8 mouse cellular contexts compared by ENCODE assay signal in genomic region chr9:114400949-114401684, GRCm38 (mm10). TPM values are rescaled to one million over a fixed set of nuclear protein-coding genes. Genes with fewer than 3 reads are reported as not detected.
DNase-seq lines count a peak whose midpoint lies in the region; ATAC-seq and TF ChIP-seq lines count a peak whose summit lies in the region.

Gene Glb1 (plus strand): TSS chr9:114401076.
Gene Tmppe (plus strand): TSS chr9:114401105.

- peak within 1 kb of the TSS; percentile 84 for H3K4me3 ChIP-seq in brown adipose tissue, adult 24 weeks (ENCODE audit: insufficient read depth, low read depth, low read length)
- peak within 1 kb of the TSS; percentile 87 to 91 for H3K4me3 ChIP-seq in heart, embryonic 14.5 days (ENCODE audit: control insufficient read depth in 1 of 2, insufficient read depth in 1 of 2, low read depth in 1 of 2, low read length in 2 of 2)
- H3K4me3 ChIP-seq in liver, embryonic 11.5 days (ENCODE audit: low read depth, low read length): peak within 1 kb of the TSS; percentile 65
- H3K4me3 ChIP-seq in myocyte: peak within 1 kb of the TSS; percentile 55

- no peaks in the 10 kb centered on the region for H3K9me3 ChIP-seq in heart, embryonic 14.5 days (ENCODE audit: control insufficient read depth, low read length)
- H3K9me3 ChIP-seq in liver, embryonic 11.5 days (ENCODE audit: control insufficient read depth, low read length): no peaks in the 10 kb centered on the region

- peak within 1 kb of the TSS; percentile 68 for H3K4me2 ChIP-seq in heart, embryonic 14.5 days (ENCODE audit: low read length)
- H3K4me2 ChIP-seq in liver, embryonic 11.5 days: peak within 1 kb of the TSS; percentile 72
- peak within 1 kb of the TSS; percentile 84 for H3K4me2 ChIP-seq in myocyte (ENCODE audit: low read depth)

- peak within 1 kb of the TSS; percentile 49 for H3ac ChIP-seq in myocyte (ENCODE audit: control insufficient read depth, insufficient read length)

- peaks cover 14% of the 10 kb centered on the region for H3K79me2 ChIP-seq in myocyte (ENCODE audit: control insufficient read depth, insufficient read depth)

- peak; percentile 94 for ATAC-seq in CD4-positive, CD25-positive, alpha-beta regulatory T cell, adult 4 months
- peak; percentile 97 for ATAC-seq in heart, embryonic 14.5 days (ENCODE audit: insufficient number of reproducible peaks, insufficient read depth, low FRiP score, low read depth)
- peak; percentile 95 for ATAC-seq in liver, embryonic 11.5 days (replicated peaks; ENCODE audit: low FRiP score)

- peak within 1 kb of the TSS; percentile 95 for H3K9ac ChIP-seq in heart, embryonic 14.5 days (ENCODE audit: low read length)
- H3K9ac ChIP-seq in liver, embryonic 11.5 days (ENCODE audit: low read depth, low read length): peak within 1 kb of the TSS; percentile 84

- DNase-seq in fibroblast of lung, adult 2 months (ENCODE audit: low read depth): peak; percentile 56
- peak; percentile 92 for DNase-seq in kidney, postnatal 10 days
- DNase-seq in liver, embryonic 11.5 days (ENCODE audit: low spot score): peak; percentile 91
- peak; percentile 87 for DNase-seq in splenic B cell, adult 2 months (ENCODE audit: low read depth, low spot score)

- under 1% methylated on average over 67 of the region's 73 CpGs for WGBS in heart, embryonic 14.5 days
- under 1% methylated on average over 72 of the region's 73 CpGs for WGBS in liver, embryonic 11.5 days

- H3K4me1 ChIP-seq in brown adipose tissue, adult 24 weeks (ENCODE audit: control insufficient read depth, insufficient read depth, insufficient read length, low read length): no peaks in the 10 kb centered on the region
- peaks cover 5 to 8% of the 10 kb centered on the region in 2 experiments for H3K4me1 ChIP-seq in heart, embryonic 14.5 days (ENCODE audit: control insufficient read depth in 2 of 2, insufficient read depth in 2 of 2, low read length in 2 of 2)
- peaks cover 10% of the 10 kb centered on the region for H3K4me1 ChIP-seq in liver, embryonic 11.5 days (replicated peaks; ENCODE audit: control insufficient read depth, insufficient read depth, low read length)

- no peaks in the 10 kb centered on the region for H3K27me3 ChIP-seq in heart, embryonic 14.5 days (ENCODE audit: control insufficient read depth, insufficient read depth, low read length)
- H3K27me3 ChIP-seq in liver, embryonic 11.5 days (replicated peaks; ENCODE audit: control insufficient read depth, insufficient read depth, low read length): no peaks in the 10 kb centered on the region; the same call in 1 of the 2 replicates
- H3K27me3 ChIP-seq in myocyte (ENCODE audit: control insufficient read depth, insufficient read depth, insufficient read length): no peaks in the 10 kb centered on the region
- H3K27me3 ChIP-seq in splenic B cell, adult 2 months (ENCODE audit: control insufficient read depth, insufficient read depth, low read length, poor library complexity, severe bottlenecking): no peaks in the 10 kb centered on the region

- peak; percentile 86 for TF ChIP-seq POLR2A in myocyte (IDR thresholded peaks at IDR 0.05; ENCODE audit: insufficient read length, low read depth)

- H3K36me3 ChIP-seq in heart, embryonic 14.5 days (ENCODE audit: control insufficient read depth, insufficient read depth, low read length): peaks cover 21% of the 10 kb centered on the region
- peaks cover 20% of the 10 kb centered on the region for H3K36me3 ChIP-seq in liver, embryonic 11.5 days (ENCODE audit: control insufficient read depth, insufficient read depth, low read length)
- H3K36me3 ChIP-seq in myocyte (ENCODE audit: control insufficient read depth, insufficient read depth): no peaks in the 10 kb centered on the region
- H3K36me3 ChIP-seq in splenic B cell, adult 2 months (ENCODE audit: control insufficient read depth, insufficient read depth, low read length, poor library complexity, severe bottlenecking): peaks cover 4% of the 10 kb centered on the region

- peak within 1 kb of the TSS; percentile 90 for H3K27ac ChIP-seq in brown adipose tissue, adult 24 weeks (replicated peaks; ENCODE audit: low read depth, low read length)
- H3K27ac ChIP-seq in heart, embryonic 14.5 days (replicated peaks in 1 of 2; ENCODE audit: control insufficient read depth in 1 of 2, insufficient read depth in 1 of 2, low read depth in 2 of 2, low read length in 2 of 2): peak within 1 kb of the TSS; percentile 91 to 92
- peak within 1 kb of the TSS; percentile 87 for H3K27ac ChIP-seq in liver, embryonic 11.5 days (ENCODE audit: low read depth, low read length)

TF ChIP-seq in myocyte, 11 proteins besides CTCF, POLR2A, EP300 and RAD21:
- no peak for TF ChIP-seq TCF12 (IDR thresholded peaks at IDR 0.05; ENCODE audit: insufficient read depth, poor library complexity, severe bottlenecking)
- TF ChIP-seq MYOG (IDR thresholded peaks at IDR 0.05; ENCODE audit: control insufficient read depth in 1 of 3, insufficient read depth in 1 of 3, insufficient read length in 2 of 3, low read depth in 2 of 3): peak; percentile 33 to 84 (median 49)
- TF ChIP-seq TCF3 (IDR thresholded peaks at IDR 0.05; ENCODE audit: insufficient read length, low read depth): no peak
- TF ChIP-seq SRF (IDR thresholded peaks at IDR 0.05; ENCODE audit: control insufficient read depth, insufficient read length, low read depth): no peak
- peak; percentile 89 for TF ChIP-seq POLR2AphosphoS2 (IDR thresholded peaks at IDR 0.05; ENCODE audit: insufficient read length, low read depth)
- TF ChIP-seq MYOD1 (IDR thresholded peaks at IDR 0.05; ENCODE audit: control insufficient read depth in 1 of 3, insufficient read length in 2 of 3, low read depth in 2 of 3): peak in 2 of 3 experiments; percentile 85
- TF ChIP-seq MAX (IDR thresholded peaks at IDR 0.05; ENCODE audit: low read depth): no peak
- no peak for TF ChIP-seq CEBPB (IDR thresholded peaks at IDR 0.05; ENCODE audit: insufficient read depth, poor library complexity, severe bottlenecking)
- TF ChIP-seq USF1 (IDR thresholded peaks at IDR 0.05; ENCODE audit: low read depth): peak; percentile 94
- TF ChIP-seq E2F4 (IDR thresholded peaks at IDR 0.05; ENCODE audit: insufficient read depth): no peak
- TF ChIP-seq REST (IDR thresholded peaks at IDR 0.05; ENCODE audit: insufficient read depth, insufficient read length): no peak

RNA-seq across cellular contexts. Expression of gene Glb1, which starts in this region (rescaled TPM):
- 10 to 100 TPM; 43.0 to 62.1 TPM for polyA plus RNA-seq in CD4-positive, CD25-positive, alpha-beta regulatory T cell, adult 4 months (2017; shearing (Covaris generic))
- 9.2 and 10.5 TPM in 2 replicates for polyA plus RNA-seq in brown adipose tissue, adult 24 weeks (2012; ENCODE audit: insufficient read depth, insufficient read length, missing spikeins)
- polyA plus RNA-seq in heart, embryonic 14.5 days (2014; fragmentation: Nextera tagmentation; extraction: Ambion mirVana): 53.2 and 54.5 TPM in 2 replicates
- 26.4 and 28.8 TPM in 2 replicates for polyA plus RNA-seq in liver, embryonic 11.5 days (2014; fragmentation: Nextera tagmentation; extraction: Ambion mirVana)
- polyA plus RNA-seq in myocyte (2012; fragmentation: generic; extraction: Trizol): 30.1 TPM

RNA-seq across cellular contexts. Expression of gene Tmppe, which starts in this region (rescaled TPM):
- polyA plus RNA-seq in CD4-positive, CD25-positive, alpha-beta regulatory T cell, adult 4 months (2017; shearing (Covaris generic)): 10 to 100 TPM; 10.9 to 20.8 TPM
- 1.1 and 1.5 TPM in 2 replicates for polyA plus RNA-seq in brown adipose tissue, adult 24 weeks (2012; ENCODE audit: insufficient read depth, insufficient read length, missing spikeins)
- polyA plus RNA-seq in heart, embryonic 14.5 days (2014; fragmentation: Nextera tagmentation; extraction: Ambion mirVana): 3.0 and 4.4 TPM in 2 replicates
- polyA plus RNA-seq in liver, embryonic 11.5 days (2014; fragmentation: Nextera tagmentation; extraction: Ambion mirVana): 5.3 and 5.7 TPM in 2 replicates
- 1.7 TPM for polyA plus RNA-seq in myocyte (2012; fragmentation: generic; extraction: Trizol)

Comparison
In these comparisons a context has a peak if more than half of its experiments do, and no peak if none do; other contexts are left out.
1. Peak in every context shown above with its lines: DNase-seq, ATAC-seq, H3K4me3 ChIP-seq and H3K27ac ChIP-seq.